Mouse (Mus musculus): Measurements from ENCODE around the gene Pygb.

Gene Pygb

GRCm38 (mm10) chr2:150786251-150787180, at the start of gene Pygb:
Pygb (plus strand) TSS chr2:150786735.
- DNase-seq = peak; percentile 99

DNA sequence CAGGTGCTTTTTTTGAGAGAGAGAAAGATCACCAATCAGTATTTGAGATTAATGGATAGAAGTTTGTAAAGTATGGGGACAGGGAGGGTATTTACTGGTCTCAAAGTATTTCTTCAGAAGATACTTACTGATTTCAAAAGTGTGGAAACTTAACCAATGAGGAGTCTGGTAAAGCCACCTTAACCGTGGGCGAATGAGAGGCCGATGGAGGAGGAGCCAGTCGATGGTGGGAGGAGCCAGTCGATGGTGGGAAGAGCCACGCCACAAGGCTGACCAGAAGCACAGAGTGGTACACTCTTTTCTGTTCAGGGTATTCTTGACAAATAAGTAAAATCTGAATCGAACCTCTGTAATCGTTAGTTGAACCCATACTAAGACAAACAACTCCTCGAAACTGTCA, 48.7 kb upstream of the Pygb start:
- peak; percentile 54 for DNase-seq

DNA sequence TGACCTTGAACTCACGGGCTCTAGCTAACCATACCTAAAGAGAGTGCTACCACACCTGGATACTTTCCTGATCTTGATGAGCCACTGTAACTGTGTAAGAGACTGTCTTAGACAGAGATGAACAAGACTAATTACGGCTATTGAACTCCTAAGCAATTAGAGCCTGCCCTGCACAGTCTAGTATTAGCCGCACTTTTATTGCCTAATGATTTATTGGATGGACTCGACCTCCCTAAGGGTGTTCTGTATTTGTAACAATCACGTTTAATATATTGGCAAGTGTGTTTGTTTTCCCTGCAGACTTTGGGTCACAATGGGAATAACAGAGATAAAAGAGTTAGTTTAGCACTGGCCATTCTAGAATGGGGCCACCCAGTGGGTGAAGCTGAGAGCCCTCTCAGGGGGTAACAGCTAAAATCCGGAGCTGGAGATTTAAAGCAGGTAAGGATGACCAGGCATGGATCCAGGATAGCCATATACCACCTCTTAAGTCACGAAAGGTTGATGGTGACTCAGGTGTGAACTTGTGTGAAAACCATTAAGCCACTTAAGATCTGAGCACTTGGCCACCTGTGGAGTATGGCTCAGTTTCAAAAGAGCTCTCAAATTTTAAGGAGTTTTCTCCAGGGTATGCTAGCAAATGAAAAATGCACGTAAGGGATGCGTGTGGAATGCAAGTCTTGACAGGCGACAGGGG, 46.2 kb upstream of the Pygb start:
- DNase-seq = peak; percentile 46

DNA sequence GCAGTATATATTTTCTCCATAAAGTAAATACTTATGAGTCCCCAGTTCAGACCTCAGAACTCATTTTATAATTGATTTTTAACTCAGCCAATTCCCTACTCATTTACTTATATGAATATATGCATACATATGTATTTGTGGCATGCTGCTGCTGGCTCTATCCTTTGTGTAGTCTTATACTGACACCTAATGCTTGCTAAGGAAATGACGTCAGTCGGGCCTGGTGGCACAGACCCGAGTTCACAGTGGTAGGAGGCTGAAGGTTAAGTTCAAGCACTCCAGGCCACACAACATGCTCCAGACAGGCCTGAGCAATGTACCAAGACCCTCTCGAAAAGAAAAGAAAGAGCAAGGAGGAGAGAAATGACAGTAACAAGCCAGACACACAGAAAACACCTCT, 45.1 kb upstream of the Pygb start:
- peak; percentile 22 for DNase-seq

GRCm38 (mm10) chr2:150745016-150745415, 41.5 kb upstream of the Pygb start:
- DNase-seq = peak; percentile 78

DNA sequence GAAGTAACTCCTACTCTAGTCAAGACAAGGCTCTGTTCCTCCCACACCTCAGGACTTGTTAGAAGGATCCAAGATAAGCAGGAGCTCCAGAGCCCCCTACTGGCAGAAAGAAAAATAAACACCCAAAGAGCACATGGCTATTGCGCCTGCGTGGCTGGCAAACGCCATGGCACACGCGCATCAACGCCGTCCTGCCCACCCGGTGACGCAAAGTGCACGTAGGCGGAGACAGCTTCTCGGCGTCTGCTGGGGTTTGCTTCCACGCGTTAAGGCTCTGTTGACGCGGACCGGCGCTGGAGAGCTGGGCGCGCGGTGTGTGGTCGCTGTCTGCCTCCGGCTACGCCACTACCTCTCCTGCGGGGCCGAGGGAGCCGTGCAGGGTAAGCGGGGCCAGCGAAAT, 37.7 kb upstream of the Pygb start, which contains the start of gene Entpd6:
Entpd6 (plus strand) TSS at position 189 of the 400 bp plus-strand sequence.
- DNase-seq = peak; percentile 99

DNA sequence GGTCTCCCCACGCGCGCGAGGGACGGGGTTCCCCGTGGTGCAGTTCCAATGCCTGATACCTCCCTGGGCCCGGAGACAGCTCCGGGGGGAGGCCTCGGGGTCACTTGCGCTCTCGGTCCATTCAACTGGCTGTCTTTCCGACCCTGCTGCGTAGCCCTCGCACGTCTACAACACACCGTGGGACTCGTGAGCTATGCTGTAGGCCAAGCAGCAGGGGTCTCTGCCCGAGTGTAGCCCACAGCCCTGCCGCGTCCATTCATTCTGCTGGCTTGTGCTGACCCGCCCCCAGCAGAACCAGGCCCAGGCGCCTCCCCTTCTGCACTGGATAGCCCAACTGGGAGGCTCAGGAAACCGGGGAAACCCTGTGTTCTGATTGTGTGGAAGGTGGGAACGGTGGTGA, 37.3 kb upstream of the Pygb start:
- no peak for DNase-seq

GRCm38 (mm10) chr2:150750129-150750979, 36.2 kb upstream of the Pygb start:
- peak; percentile 85 for DNase-seq

DNA sequence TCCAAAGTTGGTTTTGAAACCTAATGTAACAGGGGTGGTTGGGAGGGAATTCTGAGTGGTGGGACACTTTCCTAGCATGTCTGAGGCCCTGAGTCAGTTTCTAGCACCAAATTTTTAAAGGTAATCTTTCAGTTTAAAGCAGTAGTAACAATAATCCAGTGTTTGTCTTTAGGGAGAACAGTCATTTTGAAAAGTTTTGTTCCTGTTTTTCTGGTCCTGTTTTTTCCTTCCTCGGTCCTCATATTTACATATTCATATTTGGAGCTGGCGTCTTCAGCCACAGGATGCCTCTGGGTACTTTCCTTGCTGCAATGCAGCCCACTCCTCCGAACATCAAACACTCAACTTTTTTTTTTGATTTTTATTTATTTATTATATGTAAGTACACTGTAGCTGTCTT, 31.5 kb upstream of the Pygb start:
- DNase-seq = no peak

GRCm38 (mm10) chr2:150761476-150761875, 25.1 kb upstream of the Pygb start:
- DNase-seq = no peak

- peak; percentile 96 for DNase-seq
Measured at GRCm38 (mm10) chr2:150765619-150766018, 20.9 kb upstream of the Pygb start.

DNA sequence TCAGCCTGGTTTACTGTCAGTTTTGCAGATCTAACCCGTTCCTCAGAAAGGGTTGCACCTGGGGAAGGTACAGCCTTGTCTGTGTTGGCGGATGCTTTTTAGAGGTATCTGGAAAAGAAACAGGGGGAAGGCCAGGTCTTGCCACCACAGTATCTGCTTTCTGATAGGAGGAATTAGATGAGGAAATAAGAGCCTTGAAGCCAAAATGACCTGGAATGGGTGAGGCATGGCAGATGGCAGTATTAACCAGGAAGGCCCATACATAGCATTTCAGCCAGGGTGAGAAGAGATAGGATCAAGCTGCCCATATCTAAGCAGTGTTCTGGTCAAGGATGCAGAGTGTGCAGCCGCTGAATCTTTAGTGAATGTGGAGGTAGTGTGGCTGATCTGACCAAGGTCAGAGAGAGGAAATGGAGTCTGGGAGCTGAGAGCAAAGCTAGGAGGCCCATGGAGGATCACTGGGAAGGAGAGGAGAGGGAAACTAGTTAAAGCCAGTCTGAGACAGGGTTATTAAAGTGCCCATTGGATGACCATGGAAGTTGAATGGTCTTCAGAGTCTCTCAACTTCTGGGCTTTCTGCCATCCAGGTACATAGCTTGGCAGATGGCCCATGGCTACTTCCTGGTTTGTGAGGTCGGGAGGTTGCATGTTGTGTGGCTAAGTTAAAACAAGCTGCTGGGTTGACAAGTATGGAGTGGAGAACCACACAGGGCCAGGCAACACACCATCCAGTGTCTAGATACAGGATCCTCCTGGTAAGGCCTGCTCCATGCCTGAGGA, 20.3 kb upstream of the Pygb start:
- no peak for DNase-seq

GRCm38 (mm10) chr2:150768678-150769077, 17.9 kb upstream of the Pygb start:
- no peak for DNase-seq

- DNase-seq = peak; percentile 97
Measured at GRCm38 (mm10) chr2:150770747-150771146, 15.8 kb upstream of the Pygb start.

DNA sequence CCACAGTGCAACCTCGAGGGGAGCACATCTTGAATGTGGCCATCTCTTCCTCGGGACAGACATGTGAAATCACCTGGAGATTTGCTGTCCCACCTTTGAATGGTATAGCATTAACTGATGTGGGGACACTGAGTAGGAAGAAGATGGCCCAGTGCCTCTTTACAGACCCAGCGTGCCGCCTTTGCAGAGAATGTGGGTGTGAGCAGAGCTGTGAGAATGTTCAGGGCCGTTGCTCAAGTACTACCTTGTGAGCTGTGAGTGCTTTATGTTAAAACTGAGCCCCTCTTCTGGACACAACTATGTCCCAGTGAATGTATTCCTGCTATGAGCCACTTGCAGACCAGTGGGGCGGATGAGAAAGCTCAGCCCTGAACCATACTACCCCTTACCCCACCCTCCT, 15.4 kb upstream of the Pygb start:
- no peak for DNase-seq

- DNase-seq = no peak
Measured at GRCm38 (mm10) chr2:150771996-150772395, 14.5 kb upstream of the Pygb start.

DNA sequence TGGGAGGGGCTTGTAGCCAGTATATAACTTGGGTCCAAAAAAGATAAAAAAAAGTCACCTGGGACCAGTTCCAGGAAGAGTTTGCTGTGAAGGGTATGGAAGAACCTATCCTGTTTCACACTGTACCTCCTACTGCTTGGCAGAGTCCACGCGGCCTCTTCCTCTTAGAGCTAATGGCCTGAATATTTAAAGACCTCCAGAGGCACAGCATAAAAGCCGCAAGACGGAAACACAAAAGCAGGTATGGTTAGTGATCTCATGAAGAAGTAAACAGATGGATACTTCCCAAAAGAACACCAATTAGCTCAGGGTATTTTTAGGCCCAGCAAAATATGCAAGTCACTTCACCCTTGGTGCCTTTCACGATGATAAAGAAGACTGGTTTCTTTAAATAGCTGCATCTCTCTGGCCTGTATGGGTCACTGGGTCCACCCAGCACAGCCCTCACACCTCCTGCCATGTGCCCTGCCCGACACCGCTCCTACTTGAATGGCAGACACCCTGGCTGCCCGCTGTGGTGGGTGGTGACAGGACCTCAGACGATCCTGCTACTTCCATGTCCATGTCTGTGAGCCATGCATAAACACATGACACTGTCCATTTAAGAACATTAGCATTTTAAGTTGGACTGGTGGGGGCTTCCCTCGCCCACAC, 13.9 kb upstream of the Pygb start:
- peak; percentile 98 for DNase-seq

- DNase-seq = no peak
Measured at GRCm38 (mm10) chr2:150782801-150783200, 3.7 kb upstream of the Pygb start.

GRCm38 (mm10) chr2:150787234-150787771, 768 bp downstream of the Pygb start:
- peak; percentile 95 for DNase-seq

GRCm38 (mm10) chr2:150788768-150789550, 2.4 kb downstream of the Pygb start:
- DNase-seq = peak; percentile 97
